Mouse (Mus musculus) cortical plate, adult 2 months (tissue): ENCODE measurements around the gene Fbxl13. TPM values are rescaled to one million over a fixed set of nuclear protein-coding genes. Genes with fewer than 3 reads are reported as not detected.

Source experiments
- H3K27ac ChIP-seq: fragments of 200-500 bp; 2 replicates; pipeline ENCODE4 v1.5.1; 2012; ENCODE audit warnings: low read length, control low read depth, inconsistent platforms; ENCODE audit not compliant: insufficient read depth
- H3K4me1 ChIP-seq: fragments of 200-500 bp; 2 replicates; pipeline ENCODE4 v1.6.1; 2011; ENCODE audit warnings: low read length; ENCODE audit not compliant: control insufficient read depth, insufficient read depth
- H3K4me3 ChIP-seq: fragments of 200-500 bp; 2 replicates; pipeline ENCODE4 v1.5.1; 2011; ENCODE audit warnings: mild to moderate bottlenecking, low read length, control low read depth; ENCODE audit not compliant: insufficient read depth
- CTCF ChIP-seq: fragments of 200-500 bp; IDR thresholded peaks from 2 replicates; pipeline ENCODE4 v1.5.1; 2011; ENCODE audit warnings: mild to moderate bottlenecking, control low read depth, low read length; ENCODE audit not compliant: insufficient read depth; ENCODE audit errors: extremely low read depth
- POLR2A ChIP-seq: fragments of 200-500 bp; IDR thresholded peaks from 2 replicates; pipeline ENCODE4 v1.6.1; 2011; ENCODE audit warnings: mild to moderate bottlenecking, low read length, control low read depth; ENCODE audit not compliant: insufficient read depth; ENCODE audit errors: extremely low read depth
- polyA plus RNA-seq: library from polyadenylated mRNA; depleted of rRNA; stranded (reverse); fragments of >200 nt; gene quantifications from 2 replicates; pipeline ENCODE4 v1.2.3, GENCODE M21; 2012

Gene Fbxl13
- polyA plus RNA-seq, 1 experiment = 0.48 TPM

- H3K4me3 ChIP-seq = no peak overlapping the region
- TF ChIP-seq POLR2A (no peak), CTCF (no peak)
- H3K4me1 ChIP-seq = peaks cover 1% of the 10 kb centered on the region; the same call in 1 of the 2 replicates
- no peak overlapping the region for H3K27ac ChIP-seq
Observed at GRCm38 (mm10) chr5:21554732-21555131, 90.7 kb downstream of the Fbxl13 start.

- H3K4me3 ChIP-seq = no peak overlapping the region
- H3K4me1 ChIP-seq = peaks cover 1% of the 10 kb centered on the region; the same call in 1 of the 2 replicates
- H3K27ac ChIP-seq = no peak overlapping the region
- TF ChIP-seq CTCF (no peak), POLR2A (no peak)
Observed at GRCm38 (mm10) chr5:21553685-21554084, 91.7 kb downstream of the Fbxl13 start.

- TF ChIP-seq CTCF (no peak), POLR2A (no peak)
- Histone ChIP-seq H3K27ac (no peak overlapping the region), H3K4me3 (no peak overlapping the region), H3K4me1 (no peaks in the 10 kb centered on the region)
Observed at GRCm38 (mm10) chr5:21547005-21547404, 98.4 kb downstream of the Fbxl13 start.

GRCm38 (mm10) chr5:21545786-21546185 lies 99.6 kb downstream of the Fbxl13 start:
- TF ChIP-seq CTCF = no peak
- Histone ChIP-seq H3K4me3 (no peak overlapping the region), H3K4me1 (no peaks in the 10 kb centered on the region), H3K27ac (no peak overlapping the region)

- TF ChIP-seq CTCF = no peak
- no peak for TF ChIP-seq POLR2A
- H3K4me3 ChIP-seq = no peak overlapping the region
- H3K27ac ChIP-seq = no peak overlapping the region
- H3K4me1 ChIP-seq = no peaks in the 10 kb centered on the region
Observed at GRCm38 (mm10) chr5:21545227-21545626, 100.2 kb downstream of the Fbxl13 start.

GRCm38 (mm10) chr5:21544821-21545220 lies 100.6 kb downstream of the Fbxl13 start:
- TF ChIP-seq CTCF (no peak), POLR2A (no peak)
- Histone ChIP-seq H3K27ac (no peak overlapping the region), H3K4me3 (no peak overlapping the region), H3K4me1 (no peaks in the 10 kb centered on the region)

- no peak within 1 kb of the TSS for H3K27ac ChIP-seq
- TF ChIP-seq CTCF (no peak), POLR2A (no peak)
- no peaks in the 10 kb centered on the region for H3K4me1 ChIP-seq
- H3K4me3 ChIP-seq = no peak within 1 kb of the TSS
Observed at GRCm38 (mm10) chr5:21543409-21544201, 101.8 kb downstream of the Fbxl13 start, which contains the start of gene Lrrc17. Lrrc17 (plus strand) TSS chr5:21543559.

GRCm38 (mm10) chr5:21542226-21542625 lies 103.2 kb downstream of the Fbxl13 start:
- Histone ChIP-seq H3K4me1 (no peaks in the 10 kb centered on the region), H3K27ac (no peak overlapping the region), H3K4me3 (no peak overlapping the region)
- TF ChIP-seq CTCF (no peak), POLR2A (no peak)

GRCm38 (mm10) chr5:21532921-21533320 lies 112.5 kb downstream of the Fbxl13 start:
- no peak overlapping the region for H3K4me3 ChIP-seq
- no peaks in the 10 kb centered on the region for H3K4me1 ChIP-seq
- H3K27ac ChIP-seq = no peak overlapping the region
- TF ChIP-seq POLR2A (no peak), CTCF (no peak)

- Histone ChIP-seq H3K4me3 (no peak overlapping the region), H3K4me1 (no peaks in the 10 kb centered on the region), H3K27ac (no peak overlapping the region)
- TF ChIP-seq POLR2A (no peak), CTCF (no peak)
Observed at GRCm38 (mm10) chr5:21532126-21532525, 113.3 kb downstream of the Fbxl13 start.
